Mouse (Mus musculus) myocyte (in vitro differentiated cells): ENCODE results near the gene Dirc2. TPM values are rescaled to one million over a fixed set of nuclear protein-coding genes. Genes with fewer than 3 reads are reported as not detected.
A peak's percentile ranks its signal among the peaks of the same experiment; 100 is the strongest.

ENCODE experiments used
- H3K27me3 ChIP-seq: one replicate; pipeline ENCODE4 v1.6.1; 2011; ENCODE audit not compliant: control insufficient read depth, insufficient read depth, insufficient read length
- H3K36me3 ChIP-seq: one replicate; pipeline ENCODE4 v1.6.1; 2011; ENCODE audit not compliant: control insufficient read depth, insufficient read depth
- H3K4me2 ChIP-seq: one replicate; pipeline ENCODE4 v1.6.1; 2011; ENCODE audit warnings: low read depth, control low read depth
- H3K4me3 ChIP-seq: one replicate; pipeline ENCODE4 v1.5.1; 2011; ENCODE audit warnings: mild to moderate bottlenecking, control low read depth, moderate library complexity
- H3K79me2 ChIP-seq: one replicate; pipeline ENCODE4 v1.6.1; 2011; ENCODE audit not compliant: control insufficient read depth, insufficient read depth
- H3ac ChIP-seq: one replicate; pipeline ENCODE4 v1.6.1; 2011; ENCODE audit not compliant: control insufficient read depth, insufficient read length
- CEBPB ChIP-seq: IDR thresholded peaks from 2 replicates; pipeline ENCODE4 v1.6.1; 2011; ENCODE audit warnings: mild to moderate bottlenecking, moderate library complexity; ENCODE audit not compliant: poor library complexity, insufficient read depth, severe bottlenecking
- E2F4 ChIP-seq: IDR thresholded peaks from one replicate; pipeline ENCODE4 v1.6.1; 2011; ENCODE audit warnings: mild to moderate bottlenecking, control low read depth, moderate library complexity; ENCODE audit not compliant: insufficient read depth
- MAX ChIP-seq: IDR thresholded peaks from one replicate; pipeline ENCODE4 v1.6.1; 2011; ENCODE audit warnings: low read depth, mild to moderate bottlenecking, control low read depth
- MYOD1 ChIP-seq, 3 experiments: IDR thresholded peaks; one replicate each; pipeline ENCODE4 v1.6.1; 2011; ENCODE audit warnings: control low read depth in 2 of 3, low read depth in 2 of 3, mild to moderate bottlenecking in 2 of 3, moderate library complexity in 1 of 3; ENCODE audit not compliant: insufficient read length in 2 of 3, control insufficient read depth in 1 of 3
- MYOG ChIP-seq, 3 experiments: IDR thresholded peaks; one replicate each; pipeline ENCODE4 v1.6.1; 2011; ENCODE audit warnings: control low read depth in 2 of 3, low read depth in 2 of 3, mild to moderate bottlenecking in 2 of 3; ENCODE audit not compliant: insufficient read length in 2 of 3, control insufficient read depth in 1 of 3, insufficient read depth in 1 of 3
- POLR2A ChIP-seq: IDR thresholded peaks from one replicate; pipeline ENCODE4 v1.6.1; 2011; ENCODE audit warnings: low read depth, mild to moderate bottlenecking, control low read depth, moderate library complexity; ENCODE audit not compliant: insufficient read length
- POLR2AphosphoS2 ChIP-seq: IDR thresholded peaks from one replicate; pipeline ENCODE4 v1.6.1; 2011; ENCODE audit warnings: low read depth, control low read depth; ENCODE audit not compliant: insufficient read length
- REST ChIP-seq: IDR thresholded peaks from one replicate; pipeline ENCODE4 v1.6.1; 2011; ENCODE audit warnings: mild to moderate bottlenecking, control low read depth, moderate library complexity; ENCODE audit not compliant: insufficient read depth, insufficient read length
- SRF ChIP-seq: IDR thresholded peaks from one replicate; pipeline ENCODE4 v1.6.1; 2011; ENCODE audit warnings: low read depth; ENCODE audit not compliant: control insufficient read depth, insufficient read length
- TCF12 ChIP-seq: IDR thresholded peaks from one replicate; pipeline ENCODE4 v1.6.1; 2011; ENCODE audit warnings: mild to moderate bottlenecking, control low read depth; ENCODE audit not compliant: poor library complexity, insufficient read depth, severe bottlenecking
- TCF3 ChIP-seq: IDR thresholded peaks from one replicate; pipeline ENCODE4 v1.6.1; 2011; ENCODE audit warnings: low read depth, control low read depth; ENCODE audit not compliant: insufficient read length
- USF1 ChIP-seq: IDR thresholded peaks from one replicate; pipeline ENCODE4 v1.6.1; 2011; ENCODE audit warnings: low read depth, mild to moderate bottlenecking, control low read depth, moderate library complexity
- polyA plus RNA-seq: library from polyadenylated mRNA; unstranded; fragments of >200 nt; fragmentation: generic; extraction: Trizol; gene quantifications from one replicate; pipeline ENCODE4 v1.2.1, GENCODE M21; 2012; ENCODE audit warnings: missing spikeins

Dirc2 gene
- polyA plus RNA-seq, 1 experiment = 19.3 TPM

DNA sequence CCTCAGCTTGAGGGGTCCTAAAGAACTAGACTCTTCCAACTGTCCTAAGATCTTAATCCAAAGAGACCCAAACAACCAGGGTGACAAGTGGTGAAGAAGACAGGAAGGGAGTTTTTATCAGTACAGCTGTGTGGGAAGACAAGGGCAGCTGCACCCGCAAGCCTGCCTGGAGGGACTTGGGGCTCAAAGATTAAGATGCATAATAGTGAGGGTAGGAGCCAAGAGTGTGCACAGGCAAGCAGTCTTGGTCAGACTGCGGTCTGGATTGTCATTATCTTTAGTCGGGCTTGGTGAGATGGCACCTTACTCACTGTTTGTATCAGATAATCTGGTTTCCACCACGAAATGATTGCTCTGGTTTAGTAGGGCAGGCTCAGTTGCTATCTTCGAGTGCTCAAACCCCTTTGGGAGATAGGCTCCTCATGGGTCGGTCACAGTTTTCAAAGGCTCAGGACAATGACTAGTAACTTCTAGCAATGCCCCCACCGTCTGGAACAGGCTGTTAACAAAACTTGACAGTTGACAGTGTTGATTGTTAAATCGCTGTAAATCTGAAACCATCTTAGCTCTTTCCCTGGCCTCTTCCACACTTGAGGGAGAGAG is 91.5 kb downstream of the Dirc2 start:
- no peak overlapping the region for H3K4me2 ChIP-seq
- H3K27me3 ChIP-seq = peaks cover 4% of the 10 kb centered on the region
- H3ac ChIP-seq = no peak overlapping the region
- TF ChIP-seq USF1 = no peak
- TF ChIP-seq E2F4 = no peak
- no peak for TF ChIP-seq POLR2A
- no peak for TF ChIP-seq TCF3
- no peak for TF ChIP-seq REST
- peak in 2 of 3 experiments; percentile 29 to 38 for TF ChIP-seq MYOD1 (IDR thresholded peaks at IDR 0.05; ENCODE audit: control insufficient read depth in 1 of 3, insufficient read length in 2 of 3, low read depth in 2 of 3)
- no peak for TF ChIP-seq MAX
- TF ChIP-seq MYOG (IDR thresholded peaks at IDR 0.05; ENCODE audit: control insufficient read depth in 1 of 3, insufficient read depth in 1 of 3, insufficient read length in 2 of 3, low read depth in 2 of 3) = peak in 2 of 3 experiments; percentile 6 to 17
- TF ChIP-seq POLR2AphosphoS2 = no peak
- no peak for TF ChIP-seq SRF
- no peak for TF ChIP-seq TCF12
- H3K79me2 ChIP-seq = no peaks in the 10 kb centered on the region
- H3K4me3 ChIP-seq = no peak overlapping the region
- H3K36me3 ChIP-seq = no peaks in the 10 kb centered on the region

DNA sequence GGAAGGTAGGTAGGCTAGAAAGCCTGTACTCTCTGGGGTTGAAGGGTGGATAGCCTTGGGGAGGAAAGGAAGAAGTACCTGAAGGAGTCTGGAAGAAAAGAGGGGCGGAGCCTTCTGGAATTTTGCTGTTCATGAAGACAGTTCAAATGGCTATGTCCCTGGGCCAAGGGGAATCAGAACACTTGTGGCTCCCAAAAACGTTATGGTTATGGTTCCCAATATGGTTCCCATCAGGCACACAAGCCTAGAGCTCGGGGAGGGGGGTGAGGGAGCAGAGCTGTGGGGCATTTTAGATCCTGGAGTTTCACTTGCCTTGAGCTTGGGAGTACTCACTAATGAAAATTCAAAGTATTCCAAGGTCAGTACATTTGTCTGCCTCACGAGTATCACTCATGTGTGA is 104.3 kb downstream of the Dirc2 start:
- H3ac ChIP-seq = no peak overlapping the region
- TF ChIP-seq POLR2AphosphoS2 (no peak), TCF3 (no peak), MYOG (IDR thresholded peaks at IDR 0.05; ENCODE audit: control insufficient read depth in 1 of 3, insufficient read depth in 1 of 3, insufficient read length in 2 of 3, low read depth in 2 of 3) (no peak), POLR2A (no peak), REST (no peak), TCF12 (no peak), MAX (no peak), MYOD1 (IDR thresholded peaks at IDR 0.05; ENCODE audit: control insufficient read depth in 1 of 3, insufficient read length in 2 of 3, low read depth in 2 of 3) (no peak), E2F4 (no peak), CEBPB (no peak), USF1 (no peak), SRF (no peak)

DNA sequence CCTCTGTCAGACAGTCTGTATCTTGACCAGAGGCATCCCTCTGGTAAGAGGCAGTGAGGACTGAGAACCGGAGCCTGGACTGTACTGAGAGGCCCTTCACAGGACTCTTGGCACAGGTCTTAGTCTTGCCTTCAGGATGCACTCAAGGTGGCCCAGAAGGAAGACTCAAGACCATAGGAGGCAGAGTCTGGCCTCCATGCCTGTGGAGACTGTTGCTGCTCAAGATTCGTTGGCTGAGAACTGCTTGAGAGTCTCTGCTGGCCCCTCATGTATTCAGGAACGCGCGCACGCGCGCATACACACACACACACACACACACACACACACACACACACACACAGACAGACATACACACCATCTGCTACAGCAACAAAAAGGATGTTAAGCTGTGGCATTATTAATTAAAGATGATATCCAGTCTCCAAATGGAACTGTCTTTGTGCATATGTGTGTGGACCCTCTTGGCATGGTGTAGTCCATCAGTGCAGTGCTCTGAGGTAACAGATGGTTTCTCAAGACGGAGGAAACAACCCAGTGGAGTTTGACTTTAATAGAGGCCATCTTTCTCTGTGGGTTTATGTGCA is 105.2 kb downstream of the Dirc2 start:
- H3K36me3 ChIP-seq = no peaks in the 10 kb centered on the region
- no peak overlapping the region for H3K4me2 ChIP-seq
- H3K79me2 ChIP-seq = no peaks in the 10 kb centered on the region
- no peak overlapping the region for H3K4me3 ChIP-seq
- TF ChIP-seq SRF (no peak), MYOD1 (IDR thresholded peaks at IDR 0.05; ENCODE audit: control insufficient read depth in 1 of 3, insufficient read length in 2 of 3, low read depth in 2 of 3) (no peak), E2F4 (no peak), MAX (no peak), REST (no peak), TCF12 (no peak), POLR2AphosphoS2 (no peak), POLR2A (no peak), CEBPB (no peak), USF1 (no peak)
- H3ac ChIP-seq = no peak overlapping the region
- peaks cover 13% of the 10 kb centered on the region for H3K27me3 ChIP-seq

More for the DNA sequence above, 104.3 kb downstream of the Dirc2 start:
- Histone ChIP-seq H3K27me3 (peaks cover 5% of the 10 kb centered on the region), H3K79me2 (no peaks in the 10 kb centered on the region), H3K36me3 (no peaks in the 10 kb centered on the region), H3K4me3 (no peak overlapping the region), H3K4me2 (no peak overlapping the region)

DNA sequence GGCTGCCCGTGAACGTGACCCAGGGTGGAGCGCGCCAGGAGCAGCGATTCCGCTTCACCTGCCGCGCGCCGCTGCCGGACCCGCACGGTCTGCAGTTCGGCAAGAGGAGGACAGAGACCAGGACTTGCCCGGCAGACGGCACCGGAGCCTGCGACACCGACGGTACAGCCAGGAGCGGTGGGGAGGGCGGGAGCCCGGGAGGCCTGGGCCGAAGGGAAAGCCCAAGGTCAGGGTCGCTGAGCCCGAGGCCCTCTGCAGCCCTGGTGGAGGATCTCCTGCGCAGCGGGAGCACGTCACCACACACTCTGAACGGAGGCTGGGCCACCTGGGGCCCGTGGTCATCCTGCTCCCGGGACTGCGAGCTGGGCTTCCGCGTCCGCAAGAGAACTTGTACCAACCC is 108.9 kb downstream of the Dirc2 start:
- peaks cover 20% of the 10 kb centered on the region for H3K27me3 ChIP-seq

DNA sequence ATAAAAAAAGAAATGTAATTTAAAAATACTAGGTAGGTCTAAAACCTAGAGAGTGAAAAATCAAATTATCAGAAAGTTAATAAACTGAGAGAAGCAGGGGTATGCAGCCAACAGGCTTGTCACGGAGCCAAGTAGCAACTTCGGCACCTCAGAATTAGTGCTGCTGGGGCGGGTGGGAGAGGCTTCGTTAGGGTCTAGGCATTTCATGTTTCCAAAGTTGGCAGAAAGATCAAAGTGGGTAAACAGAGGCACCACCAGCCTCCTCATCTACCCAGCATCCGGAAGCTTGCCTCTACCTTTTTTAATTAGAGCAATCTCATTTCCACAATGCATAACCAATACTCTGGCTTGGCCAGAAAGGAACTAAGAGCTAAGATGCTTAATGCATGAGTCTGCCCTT is 115.2 kb downstream of the Dirc2 start:
- Histone ChIP-seq H3K36me3 (no peaks in the 10 kb centered on the region), H3K4me2 (no peak overlapping the region), H3ac (no peak overlapping the region), H3K79me2 (no peaks in the 10 kb centered on the region), H3K4me3 (no peak overlapping the region), H3K27me3 (peaks cover 8% of the 10 kb centered on the region)
- TF ChIP-seq TCF3 = no peak
- no peak for TF ChIP-seq SRF
- TF ChIP-seq POLR2A = no peak
- TF ChIP-seq MYOG (IDR thresholded peaks at IDR 0.05; ENCODE audit: control insufficient read depth in 1 of 3, insufficient read depth in 1 of 3, insufficient read length in 2 of 3, low read depth in 2 of 3) = no peak
- no peak for TF ChIP-seq REST
- TF ChIP-seq E2F4 = no peak
- TF ChIP-seq MAX = no peak
- TF ChIP-seq USF1 = no peak
- TF ChIP-seq POLR2AphosphoS2 = no peak
- no peak for TF ChIP-seq MYOD1 (IDR thresholded peaks at IDR 0.05; ENCODE audit: control insufficient read depth in 1 of 3, insufficient read length in 2 of 3, low read depth in 2 of 3)
- no peak for TF ChIP-seq TCF12
- TF ChIP-seq CEBPB = no peak

More for the DNA sequence above, 108.9 kb downstream of the Dirc2 start:
- Histone ChIP-seq H3ac (no peak overlapping the region), H3K36me3 (no peaks in the 10 kb centered on the region), H3K4me3 (no peak overlapping the region), H3K4me2 (no peak overlapping the region), H3K79me2 (no peaks in the 10 kb centered on the region)
- no peak for TF ChIP-seq TCF12
- TF ChIP-seq MYOD1 (IDR thresholded peaks at IDR 0.05; ENCODE audit: control insufficient read depth in 1 of 3, insufficient read length in 2 of 3, low read depth in 2 of 3) = no peak
- no peak for TF ChIP-seq MAX
